Mouse (Mus musculus) hindbrain, postnatal 0 days (tissue): ENCODE results near the gene Spock2. TPM values are rescaled to one million over a fixed set of nuclear protein-coding genes. Genes with fewer than 3 reads are reported as not detected.

Experiments
- ATAC-seq: fragments of 200-750 bp; cut with Nextera tagmentation; 2 replicates; pipeline ENCODE4 v1.8.0; 2017; ENCODE audit warnings: mild to moderate bottlenecking, moderate TSS enrichment, moderate library complexity
- DNase-seq: peaks from one replicate; pipeline ENCODE4 v3.0.0-alpha.2; 2015; ENCODE audit warnings: low spot score
- H3K27ac ChIP-seq: fragments of 300-500 bp; sonication (generic); 2 replicates; pipeline ENCODE4 v1.5.1; 2014; ENCODE audit warnings: mild to moderate bottlenecking
- H3K27me3 ChIP-seq: fragments of 300-500 bp; sonication (generic); 2 replicates; pipeline ENCODE4 v1.6.1; 2014; ENCODE audit warnings: low read length, mixed read lengths; ENCODE audit not compliant: insufficient read depth
- H3K36me3 ChIP-seq: fragments of 300-500 bp; sonication (generic); 2 replicates; pipeline ENCODE4 v1.6.1; 2014; ENCODE audit warnings: low read length, mixed read lengths; ENCODE audit not compliant: insufficient read depth
- H3K4me1 ChIP-seq: fragments of 300-500 bp; sonication (generic); 2 replicates; pipeline ENCODE4 v1.6.1; 2014; ENCODE audit warnings: antibody characterized with exemption, low read length, mixed read lengths; ENCODE audit not compliant: insufficient read depth
- H3K4me2 ChIP-seq: fragments of 300-500 bp; sonication (generic); 2 replicates; pipeline ENCODE4 v1.6.1; 2014; ENCODE audit warnings: low read depth, mild to moderate bottlenecking, low read length, moderate library complexity, mixed read lengths
- H3K4me3 ChIP-seq: fragments of 300-500 bp; sonication (generic); 2 replicates; pipeline ENCODE4 v1.5.1; 2014; ENCODE audit warnings: low read length
- H3K9ac ChIP-seq: fragments of 300-500 bp; sonication (generic); replicated peaks from 2 replicates; pipeline ENCODE4 v1.6.1; 2014; ENCODE audit warnings: mild to moderate bottlenecking, low read length, moderate library complexity, mixed read lengths
- H3K9me3 ChIP-seq: fragments of 300-500 bp; sonication (generic); 2 replicates; pipeline ENCODE4 v1.6.1; 2016; ENCODE audit warnings: low read length, mixed read lengths
- CTCF ChIP-seq: IDR thresholded peaks from 2 replicates; pipeline ENCODE4 v1.5.1; 2016; ENCODE audit warnings: antibody characterized with exemption, control low read depth, low read depth
- WGBS: fragments of 180-500 bp; shearing (Covaris S2); extraction: QIAGEN DNeasy Blood & Tissue Kit; methylation state at CpG from one replicate; pipeline ENCODE4 v1.1.7; 2014; 5-methylcytosine and 5-hydroxymethylcytosine counted together
- polyA plus RNA-seq: library from polyadenylated mRNA; unstranded; fragments of >200 nt; fragmentation: Nextera tagmentation; extraction: Ambion mirVana; gene quantifications from 2 replicates; pipeline ENCODE4 v1.2.1, GENCODE M21; 2015
- total RNA-seq: library from RNA; depleted of rRNA; stranded (reverse); fragments of >200 nt; gene quantifications from 2 replicates; pipeline ENCODE4 v1.2.3, GENCODE M21; 2014; rRNA removed

The Spock2 gene
- total RNA-seq (283 and 297 TPM in 2 replicates), polyA plus RNA-seq (98.0 and 106 TPM in 2 replicates)

DNA sequence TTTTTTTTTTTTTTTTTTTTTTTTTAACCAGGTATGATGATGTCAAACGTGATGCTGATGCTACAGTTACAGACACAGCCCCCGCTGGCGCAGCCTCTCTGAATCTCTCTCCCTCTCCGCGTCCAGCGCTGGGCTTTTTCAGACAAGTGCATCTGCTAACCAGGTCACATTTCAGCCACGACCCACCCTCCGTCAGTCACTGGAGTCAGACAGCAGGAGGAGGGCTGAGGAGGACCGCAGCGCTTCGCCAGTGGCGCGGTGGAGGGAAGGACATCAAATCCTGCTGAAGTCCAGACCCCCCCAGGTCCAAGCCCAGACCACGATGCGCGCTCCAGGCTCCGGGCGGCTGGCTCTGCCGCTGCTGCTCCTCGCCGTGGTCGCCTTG, at the start of gene Spock2:
Gene Spock2 (plus strand): TSS at position 74 of the 385 bp plus-strand sequence.
- WGBS = under 1% methylated on average over 22 of the region's 22 CpGs
- Histone ChIP-seq H3K36me3 (no peaks in the 10 kb centered on the region), H3K27ac (peak within 1 kb of the TSS; percentile 97), H3K4me3 (peak within 1 kb of the TSS; percentile 83), H3K4me2 (peak within 1 kb of the TSS; percentile 90), H3K9ac (peak within 1 kb of the TSS; percentile 91), H3K4me1 (peaks cover 17% of the 10 kb centered on the region), H3K27me3 (no peaks in the 10 kb centered on the region), H3K9me3 (no peaks in the 10 kb centered on the region)
- ATAC-seq (peak; percentile 77), DNase-seq (peak; percentile 86)
- TF ChIP-seq CTCF = no peak

DNA sequence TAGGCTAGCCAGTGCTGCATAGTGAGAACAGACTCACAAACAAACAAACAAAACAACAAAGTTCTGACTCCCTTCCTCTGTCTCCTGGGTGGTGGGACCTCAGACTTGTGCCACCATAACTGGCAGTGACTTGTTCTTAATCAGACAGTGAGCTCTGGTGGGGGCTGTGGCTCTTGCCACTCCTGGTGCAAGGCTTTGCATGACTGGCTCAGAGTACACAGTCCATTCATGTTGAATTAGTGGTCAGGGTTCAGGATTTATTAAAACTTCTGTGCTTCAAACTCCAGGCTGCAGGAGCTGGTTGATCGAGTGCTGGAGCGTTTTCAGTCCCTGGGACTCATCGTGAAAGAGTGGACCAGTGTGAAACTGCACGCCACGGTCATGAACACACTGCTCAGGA, 43.8 kb upstream of the Spock2 start:
- no peak for TF ChIP-seq CTCF
- H3K27me3 ChIP-seq = no peaks in the 10 kb centered on the region
- H3K27ac ChIP-seq = no peak overlapping the region
- peaks cover 4% of the 10 kb centered on the region for H3K9me3 ChIP-seq
- WGBS = 79% methylated on average over 5 of the region's 5 CpGs
- DNase-seq (no peak), ATAC-seq (no peak)
- no peak overlapping the region for H3K9ac ChIP-seq
- H3K36me3 ChIP-seq = no peaks in the 10 kb centered on the region; the same call in 1 of the 2 replicates
- no peak overlapping the region for H3K4me2 ChIP-seq
- H3K4me1 ChIP-seq = no peaks in the 10 kb centered on the region
- H3K4me3 ChIP-seq = no peak overlapping the region

DNA sequence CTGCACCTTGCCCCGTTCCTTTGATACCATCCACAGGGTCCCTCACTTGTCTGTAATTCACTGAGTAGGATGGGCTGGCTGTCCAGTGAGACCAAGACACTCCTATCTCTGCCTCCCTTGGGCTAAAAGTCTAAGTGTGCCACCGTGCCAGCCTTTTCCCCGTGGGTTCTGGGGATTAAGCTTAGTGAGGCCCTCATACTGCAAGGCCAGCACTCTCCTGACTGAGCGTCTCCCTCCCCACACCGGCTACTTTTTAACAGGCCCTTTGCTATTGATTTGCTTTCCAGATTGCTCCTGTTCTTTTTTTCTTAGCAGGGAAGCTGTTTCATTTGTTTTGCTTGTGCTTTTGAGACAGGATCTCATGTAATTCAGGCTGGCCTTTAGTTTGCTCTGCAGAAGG, 43.1 kb upstream of the Spock2 start:
- ATAC-seq = no peak
- Histone ChIP-seq H3K4me1 (no peaks in the 10 kb centered on the region), H3K9me3 (no peaks in the 10 kb centered on the region), H3K27ac (no peak overlapping the region), H3K4me2 (no peak overlapping the region), H3K9ac (no peak overlapping the region), H3K27me3 (no peaks in the 10 kb centered on the region), H3K36me3 (no peaks in the 10 kb centered on the region; the same call in 1 of the 2 replicates), H3K4me3 (no peak overlapping the region)
- DNase-seq = no peak
- no peak for TF ChIP-seq CTCF
- 42% methylated on average over 5 of the region's 5 CpGs for WGBS

DNA sequence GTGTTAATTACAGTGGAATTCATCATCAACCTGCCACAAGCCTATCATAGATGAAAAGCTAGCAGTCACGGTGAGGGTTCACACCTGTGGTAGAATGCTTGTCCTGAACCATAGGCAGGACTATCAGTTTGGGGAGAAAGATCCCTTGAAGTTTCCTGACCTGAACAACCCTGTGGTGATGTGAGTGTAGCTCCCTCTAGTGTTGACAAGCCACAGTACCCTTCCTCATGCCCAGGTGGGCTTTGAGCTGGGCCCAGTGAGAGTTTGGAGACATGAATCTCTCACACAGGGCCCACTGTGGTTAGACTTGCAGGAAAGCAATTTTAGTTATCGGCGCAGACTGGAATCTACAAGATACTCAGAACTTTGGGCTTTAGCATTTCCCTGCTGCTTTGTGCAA, 39.5 kb upstream of the Spock2 start:
- H3K4me2 ChIP-seq = no peak overlapping the region
- H3K9me3 ChIP-seq = no peaks in the 10 kb centered on the region
- no peaks in the 10 kb centered on the region for H3K27me3 ChIP-seq
- no peaks in the 10 kb centered on the region; the same call in 1 of the 2 replicates for H3K36me3 ChIP-seq
- WGBS = 76% methylated on average over 3 of the region's 3 CpGs
- H3K27ac ChIP-seq = no peak overlapping the region
- no peak overlapping the region for H3K9ac ChIP-seq
- peak; percentile 74 for TF ChIP-seq CTCF
- ATAC-seq = no peak
- DNase-seq = peak; percentile 49
- H3K4me3 ChIP-seq = no peak overlapping the region
- 0 out of 2 replicates have a peak, but pooled peaks cover 4% of the 10 kb centered on the region for H3K4me1 ChIP-seq

DNA sequence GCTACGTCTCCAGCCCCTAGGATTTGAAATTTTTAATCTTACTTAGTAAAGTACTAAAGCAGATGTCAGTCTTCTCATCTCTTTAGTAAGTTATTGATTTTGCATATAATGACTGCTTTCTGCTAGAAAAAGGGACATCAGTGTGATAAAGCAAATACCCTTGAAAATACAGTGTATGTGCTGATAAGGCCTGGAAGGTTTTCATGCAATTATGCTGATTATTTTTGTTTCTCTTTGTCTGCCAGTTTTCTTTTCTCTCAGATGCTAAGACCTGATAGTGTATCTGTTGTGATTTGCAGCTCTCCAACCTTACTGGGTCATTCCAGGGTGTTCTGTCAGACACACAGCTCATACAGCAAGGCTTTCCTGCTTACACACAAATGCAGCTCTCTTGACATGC, 30.9 kb upstream of the Spock2 start:
- no peak for ATAC-seq
- WGBS = 88% methylated on average over 1 of the region's 1 CpGs
- H3K4me3 ChIP-seq = no peak overlapping the region
- H3K4me1 ChIP-seq = 0 out of 2 replicates have a peak, but pooled peaks cover 9% of the 10 kb centered on the region
- H3K9me3 ChIP-seq = no peaks in the 10 kb centered on the region
- no peak for TF ChIP-seq CTCF
- H3K27ac ChIP-seq = no peak overlapping the region
- H3K4me2 ChIP-seq = no peak overlapping the region
- H3K9ac ChIP-seq = no peak overlapping the region
- H3K36me3 ChIP-seq = no peaks in the 10 kb centered on the region
- DNase-seq = no peak
- H3K27me3 ChIP-seq = no peaks in the 10 kb centered on the region

DNA sequence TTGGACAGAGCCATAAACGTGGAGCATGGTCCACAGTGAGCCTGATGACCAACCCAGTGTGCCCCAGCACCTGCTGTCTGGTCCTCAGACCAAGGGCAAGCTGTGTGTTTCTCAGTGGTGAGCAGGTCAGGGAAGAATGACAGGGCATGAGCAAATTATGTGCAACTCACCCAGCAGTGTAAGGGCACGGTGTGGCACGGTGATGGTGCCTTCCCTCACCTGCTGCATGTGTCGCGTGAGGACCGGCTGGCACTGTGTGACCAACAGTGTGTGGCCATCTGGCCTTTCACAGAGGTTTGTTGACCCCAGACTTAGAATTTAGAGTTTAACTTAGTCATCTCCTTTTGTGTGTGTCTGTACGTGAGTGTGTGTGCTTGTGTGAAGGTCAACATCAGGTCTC, 28.8 kb upstream of the Spock2 start:
- ATAC-seq (no peak), DNase-seq (no peak)
- Histone ChIP-seq H3K27ac (no peak overlapping the region), H3K4me2 (no peak overlapping the region), H3K4me3 (no peak overlapping the region), H3K9me3 (no peaks in the 10 kb centered on the region), H3K36me3 (no peaks in the 10 kb centered on the region; the same call in 1 of the 2 replicates), H3K27me3 (no peaks in the 10 kb centered on the region), H3K9ac (no peak overlapping the region), H3K4me1 (peaks cover 23% of the 10 kb centered on the region; the same call in 1 of the 2 replicates)
- WGBS = 94% methylated on average over 7 of the region's 7 CpGs
- no peak for TF ChIP-seq CTCF

DNA sequence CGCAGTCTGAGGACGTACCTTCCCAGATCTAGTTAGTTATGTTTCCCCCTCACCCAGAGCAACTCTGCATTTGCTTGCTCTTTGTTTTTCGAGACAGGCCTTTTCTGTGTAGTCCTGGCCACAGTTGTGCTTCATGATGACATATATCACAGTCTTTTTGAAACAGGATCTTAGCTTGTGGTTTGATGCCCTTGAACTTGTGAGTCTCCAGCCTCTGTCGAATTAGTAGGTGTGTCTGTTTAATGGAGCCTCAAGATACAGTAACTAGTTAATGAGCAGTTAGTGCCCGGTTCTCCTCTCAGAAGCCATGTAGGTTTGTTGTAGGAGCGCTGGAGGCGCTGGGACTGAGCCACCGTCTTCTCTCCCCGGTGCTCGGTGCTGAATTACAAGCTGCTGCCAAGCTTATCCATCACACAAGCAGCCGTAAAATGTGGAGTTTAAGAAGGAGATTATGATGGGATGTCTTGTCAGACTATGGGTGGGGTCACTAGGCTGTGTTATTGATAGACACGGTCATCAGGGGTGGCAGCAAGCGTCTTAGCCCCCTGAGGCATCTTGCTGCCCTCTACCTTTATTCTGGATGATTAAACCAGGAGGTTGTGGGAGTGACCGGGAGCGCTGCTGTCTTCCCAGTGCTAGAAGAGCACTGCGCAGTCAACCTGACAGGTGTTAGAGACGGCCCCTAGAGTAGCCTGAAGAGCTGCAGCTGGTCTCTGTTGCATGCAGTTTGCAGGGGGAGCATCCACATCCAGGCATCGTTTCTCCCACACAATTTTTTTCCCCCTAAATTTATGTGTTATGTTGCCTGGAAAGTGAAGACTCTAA, 28.1 kb upstream of the Spock2 start:
- DNase-seq (peak; percentile 17), ATAC-seq (no peak)
- Histone ChIP-seq H3K4me1 (peaks cover 23% of the 10 kb centered on the region; the same call in 1 of the 2 replicates), H3K9ac (no peak overlapping the region), H3K36me3 (no peaks in the 10 kb centered on the region; the same call in 1 of the 2 replicates), H3K4me2 (no peak overlapping the region), H3K27me3 (no peaks in the 10 kb centered on the region), H3K4me3 (no peak overlapping the region), H3K9me3 (no peaks in the 10 kb centered on the region), H3K27ac (no peak overlapping the region)
- no peak for TF ChIP-seq CTCF
- WGBS = 64% methylated on average over 18 of the region's 18 CpGs
